Mouse (Mus musculus) lung, embryonic 16.5 days (tissue): ENCODE data around the gene Tjp3. TPM values are rescaled to one million over a fixed set of nuclear protein-coding genes. Genes with fewer than 3 reads are reported as not detected.

ENCODE experiments used
- ATAC-seq: fragments of 200-750 bp; cut with Nextera tagmentation; 2 replicates; pipeline ENCODE4 v1.8.0; 2017; ENCODE audit warnings: low read depth, mild to moderate bottlenecking, moderate library complexity
- H3K27ac ChIP-seq: fragments of 300-500 bp; sonication (generic); 2 replicates; pipeline ENCODE4 v1.5.1; 2014; ENCODE audit warnings: mild to moderate bottlenecking, control low read depth, low read length
- H3K27me3 ChIP-seq: fragments of 300-500 bp; sonication (generic); 2 replicates; pipeline ENCODE4 v1.6.1; 2014; ENCODE audit warnings: low read depth, low read length, mixed read lengths; ENCODE audit not compliant: control insufficient read depth, insufficient read depth
- H3K36me3 ChIP-seq: fragments of 300-500 bp; sonication (generic); 2 replicates; pipeline ENCODE4 v1.6.1; 2014; ENCODE audit warnings: low read length; ENCODE audit not compliant: control insufficient read depth, insufficient read depth
- H3K4me1 ChIP-seq: fragments of 300-500 bp; sonication (generic); replicated peaks from 2 replicates; pipeline ENCODE4 v1.6.1; 2014; ENCODE audit warnings: low read length, mixed read lengths; ENCODE audit not compliant: control insufficient read depth, insufficient read depth
- H3K4me2 ChIP-seq: fragments of 300-500 bp; sonication (generic); 2 replicates; pipeline ENCODE4 v1.6.1; 2014; ENCODE audit warnings: low read depth, low read length, control low read depth
- H3K4me3 ChIP-seq: fragments of 300-500 bp; sonication (generic); 2 replicates; pipeline ENCODE4 v1.5.1; 2014; ENCODE audit warnings: mild to moderate bottlenecking, low read length, control low read depth
- H3K9ac ChIP-seq: fragments of 300-500 bp; sonication (generic); 2 replicates; pipeline ENCODE4 v1.6.1; 2014; ENCODE audit warnings: low read length, control low read depth
- H3K9me3 ChIP-seq: fragments of 300-500 bp; sonication (generic); 2 replicates; pipeline ENCODE4 v1.6.1; 2016; ENCODE audit warnings: low read length; ENCODE audit not compliant: control insufficient read depth
- WGBS: fragments of 180-500 bp; shearing (Covaris S2); extraction: QIAGEN DNeasy Blood & Tissue Kit; methylation state at CpG from one replicate; pipeline ENCODE4 v1.1.7; 2014; 5-methylcytosine and 5-hydroxymethylcytosine counted together
- polyA plus RNA-seq: library from polyadenylated mRNA; unstranded; fragments of >200 nt; fragmentation: Nextera tagmentation; extraction: Ambion mirVana; gene quantifications from 2 replicates; pipeline ENCODE4 v1.2.1, GENCODE M21; 2015

Tjp3 gene
- polyA plus RNA-seq, 1 experiment from 2014 or later, result 29.3 TPM

DNA sequence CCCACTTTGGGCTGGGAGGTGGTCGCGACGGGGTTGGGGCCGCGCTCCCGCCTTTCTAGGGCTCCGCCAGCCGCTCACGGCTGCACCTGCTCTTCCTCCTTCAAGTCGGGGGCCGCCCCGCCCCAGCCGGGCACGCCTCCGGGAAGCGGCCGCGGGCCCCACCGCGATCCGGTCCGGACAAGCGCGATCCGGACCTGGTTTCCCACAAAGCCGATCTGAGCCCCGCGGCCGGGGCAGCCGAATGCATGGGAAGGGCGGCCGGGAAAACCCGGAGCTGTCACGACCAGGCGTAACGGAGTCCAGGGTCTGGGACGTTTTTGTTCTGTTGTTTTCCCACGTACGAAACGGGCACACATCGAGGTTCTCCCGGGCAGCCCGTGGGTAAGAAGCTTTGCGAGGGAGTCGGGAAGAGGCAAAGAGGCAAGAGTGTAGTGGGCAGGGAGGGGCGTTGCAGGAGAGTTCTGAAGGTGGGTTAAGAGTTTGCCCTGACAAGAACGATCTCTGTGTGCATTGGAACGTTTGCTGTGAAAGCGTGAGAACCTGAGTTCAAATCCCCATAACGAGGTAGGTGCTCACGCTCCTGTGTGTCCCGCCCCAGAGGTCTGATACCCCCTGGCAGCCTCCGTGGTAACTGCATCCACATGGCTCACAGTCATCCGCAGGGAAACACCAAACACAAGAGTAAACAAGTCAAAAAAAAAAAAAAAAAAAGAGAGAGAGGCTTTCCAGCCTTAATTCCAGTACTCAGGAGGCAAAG is 5.5 kb downstream of the Tjp3 start:
- ATAC-seq, result peak; percentile 72
- H3K4me1 ChIP-seq, result peaks cover 7% of the 10 kb centered on the region
- H3K4me2 ChIP-seq, result peak overlapping the region; percentile 78
- peak overlapping the region; percentile 76 for H3K27ac ChIP-seq
- H3K4me3 ChIP-seq, result peak overlapping the region; percentile 58
- H3K27me3 ChIP-seq, result peaks cover 31% of the 10 kb centered on the region
- peak overlapping the region; percentile 68 for H3K9ac ChIP-seq
- no peaks in the 10 kb centered on the region for H3K9me3 ChIP-seq
- WGBS, result under 1% methylated on average over 54 of the region's 54 CpGs
- H3K36me3 ChIP-seq, result no peaks in the 10 kb centered on the region; the same call in 1 of the 2 replicates

DNA sequence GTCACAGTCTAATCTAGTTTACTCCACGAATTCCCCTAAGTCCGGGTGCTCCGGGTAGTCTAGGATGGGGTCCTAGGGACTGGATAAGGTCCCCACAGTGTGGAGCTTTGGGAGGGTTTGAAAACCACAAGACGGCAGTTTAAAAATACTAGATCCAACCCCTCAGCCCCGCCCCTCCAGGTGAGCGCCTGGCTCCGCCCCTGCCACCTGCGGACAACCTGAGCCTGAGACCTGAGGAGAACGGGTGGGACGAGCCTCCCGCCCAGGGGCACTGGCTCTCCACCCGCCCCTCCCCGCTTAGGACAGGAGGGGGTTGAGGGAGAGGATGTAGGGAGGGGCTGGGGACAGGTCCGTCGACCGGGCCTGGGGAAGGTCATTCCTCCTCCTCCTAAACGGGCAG is 6.7 kb downstream of the Tjp3 start:
- Histone ChIP-seq H3K4me1 (peaks cover 6% of the 10 kb centered on the region), H3K4me3 (peak overlapping the region; percentile 58), H3K4me2 (peak overlapping the region; percentile 78), H3K36me3 (no peaks in the 10 kb centered on the region; the same call in 1 of the 2 replicates), H3K27ac (peak overlapping the region; percentile 76), H3K27me3 (peaks cover 34% of the 10 kb centered on the region), H3K9ac (peak overlapping the region; percentile 8), H3K9me3 (no peaks in the 10 kb centered on the region)
- WGBS, result 7% methylated on average over 17 of the region's 17 CpGs
- ATAC-seq, result peak; percentile 62

DNA sequence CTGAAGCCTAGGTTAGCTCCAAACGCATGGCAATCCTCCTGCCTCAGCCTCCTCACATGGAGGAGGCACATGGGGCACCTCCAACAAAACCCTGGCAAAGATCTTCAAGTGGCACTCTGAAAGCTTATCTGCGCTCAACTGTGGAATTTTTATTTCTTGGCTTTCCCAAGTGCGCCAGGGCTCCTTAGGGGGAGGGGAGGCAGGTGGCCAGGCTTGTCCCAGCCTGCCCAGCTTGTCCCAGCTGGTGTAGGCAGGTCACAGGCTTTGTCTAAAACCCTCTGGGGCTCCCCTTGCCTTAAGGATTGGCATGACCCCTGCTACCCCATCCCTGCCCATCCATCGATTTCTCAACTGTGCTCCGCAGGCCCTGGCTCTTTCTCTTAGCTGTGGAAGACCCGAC is 7.2 kb downstream of the Tjp3 start:
- Histone ChIP-seq H3K9ac (peak overlapping the region; percentile 8; the same call in 1 of the 2 replicates), H3K27ac (peak overlapping the region; percentile 56), H3K4me3 (peak overlapping the region; percentile 58), H3K36me3 (no peaks in the 10 kb centered on the region; the same call in 1 of the 2 replicates), H3K4me2 (peak overlapping the region; percentile 78; the same call in 1 of the 2 replicates), H3K9me3 (no peaks in the 10 kb centered on the region), H3K4me1 (peaks cover 4% of the 10 kb centered on the region; the same call in 1 of the 2 replicates), H3K27me3 (peaks cover 34% of the 10 kb centered on the region)
- WGBS, result 31% methylated on average over 6 of the region's 6 CpGs
- no peak for ATAC-seq

DNA sequence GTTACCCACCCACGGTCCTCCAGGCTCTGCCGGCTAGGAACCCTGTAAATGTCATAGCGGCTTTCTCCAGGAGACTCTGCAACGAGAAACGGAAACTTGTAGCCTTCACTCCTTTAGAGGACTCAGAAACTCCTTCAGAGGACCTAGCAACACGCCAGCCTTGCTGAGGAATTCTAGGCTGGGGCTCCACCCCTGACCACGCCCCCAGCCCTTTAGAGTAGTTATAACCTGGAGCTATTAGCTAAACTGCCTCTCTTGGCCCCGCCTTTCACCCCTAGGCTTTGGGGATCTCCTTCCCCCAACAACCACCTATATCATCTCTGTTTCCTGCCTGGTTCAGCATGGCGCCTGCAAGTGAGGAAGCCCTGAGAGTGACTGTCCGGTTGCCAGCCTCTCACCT is 11.9 kb downstream of the Tjp3 start:
- no peak overlapping the region for H3K4me2 ChIP-seq
- H3K27me3 ChIP-seq, result peaks cover 22% of the 10 kb centered on the region
- H3K9me3 ChIP-seq, result no peaks in the 10 kb centered on the region
- H3K27ac ChIP-seq, result no peak overlapping the region
- no peak overlapping the region for H3K4me3 ChIP-seq
- H3K9ac ChIP-seq, result peak overlapping the region; percentile 21; the same call in 1 of the 2 replicates
- ATAC-seq, result peak; percentile 25; the same call in 1 of the 2 replicates
- H3K36me3 ChIP-seq, result peaks cover 6% of the 10 kb centered on the region
- H3K4me1 ChIP-seq, result peaks cover 4% of the 10 kb centered on the region; the same call in 1 of the 2 replicates
- 32% methylated on average over 10 of the region's 10 CpGs for WGBS

DNA sequence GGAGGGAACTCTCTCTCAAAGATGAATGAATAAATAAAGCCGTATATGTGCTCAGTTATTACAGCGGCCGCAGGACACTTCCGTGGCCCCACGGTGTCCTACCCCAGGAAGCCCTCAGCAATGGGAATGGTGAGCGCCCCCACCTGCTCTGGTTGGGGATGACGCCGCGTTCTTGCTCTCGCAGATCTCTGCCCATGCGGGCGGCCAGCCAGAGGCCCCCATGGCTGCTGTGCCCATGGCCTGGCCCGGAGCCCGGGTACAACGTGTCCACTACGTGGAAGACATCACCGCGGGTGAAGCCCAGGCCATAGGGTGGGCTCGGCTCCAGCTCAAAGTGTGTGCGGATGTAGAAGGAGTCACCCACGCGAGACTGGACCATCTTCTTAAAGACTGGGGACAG is 13.7 kb downstream of the Tjp3 start:
- no peak overlapping the region for H3K9ac ChIP-seq
- peaks cover 21% of the 10 kb centered on the region for H3K36me3 ChIP-seq
- H3K4me1 ChIP-seq, result peaks cover 4% of the 10 kb centered on the region; the same call in 1 of the 2 replicates
- no peak overlapping the region for H3K4me2 ChIP-seq
- no peak overlapping the region for H3K4me3 ChIP-seq
- no peak overlapping the region for H3K27ac ChIP-seq
- H3K27me3 ChIP-seq, result peaks cover 7% of the 10 kb centered on the region; the same call in 1 of the 2 replicates
- no peak for ATAC-seq
- H3K9me3 ChIP-seq, result no peaks in the 10 kb centered on the region
- 72% methylated on average over 22 of the region's 22 CpGs for WGBS

DNA sequence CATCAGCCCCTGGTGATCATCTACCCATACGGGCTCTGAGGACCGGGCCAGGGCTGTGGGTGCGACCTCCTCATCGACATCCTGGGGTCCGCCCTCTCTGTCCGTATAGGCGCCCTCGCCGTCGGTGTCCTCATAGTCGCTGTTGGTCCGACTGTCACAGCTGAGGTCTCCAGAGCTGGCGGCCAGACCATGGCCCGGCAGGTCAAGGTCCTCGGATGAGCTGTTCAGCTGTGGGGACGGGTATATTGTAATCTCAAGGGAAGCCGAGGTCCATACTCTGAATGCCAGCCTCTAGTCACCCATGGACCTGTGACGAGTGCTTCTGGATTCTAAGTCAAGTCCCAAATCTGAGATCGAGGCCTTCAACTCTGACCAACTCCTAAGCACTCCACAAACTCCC is 17.5 kb downstream of the Tjp3 start:
- WGBS, result 92% methylated on average over 19 of the region's 19 CpGs
- no peak overlapping the region for H3K27ac ChIP-seq
- peaks cover 39% of the 10 kb centered on the region for H3K36me3 ChIP-seq
- H3K4me2 ChIP-seq, result no peak overlapping the region
- ATAC-seq, result no peak
- H3K4me3 ChIP-seq, result no peak overlapping the region
- H3K9me3 ChIP-seq, result no peaks in the 10 kb centered on the region
- H3K9ac ChIP-seq, result no peak overlapping the region
- no peaks in the 10 kb centered on the region for H3K27me3 ChIP-seq
- peaks cover 7% of the 10 kb centered on the region for H3K4me1 ChIP-seq

DNA sequence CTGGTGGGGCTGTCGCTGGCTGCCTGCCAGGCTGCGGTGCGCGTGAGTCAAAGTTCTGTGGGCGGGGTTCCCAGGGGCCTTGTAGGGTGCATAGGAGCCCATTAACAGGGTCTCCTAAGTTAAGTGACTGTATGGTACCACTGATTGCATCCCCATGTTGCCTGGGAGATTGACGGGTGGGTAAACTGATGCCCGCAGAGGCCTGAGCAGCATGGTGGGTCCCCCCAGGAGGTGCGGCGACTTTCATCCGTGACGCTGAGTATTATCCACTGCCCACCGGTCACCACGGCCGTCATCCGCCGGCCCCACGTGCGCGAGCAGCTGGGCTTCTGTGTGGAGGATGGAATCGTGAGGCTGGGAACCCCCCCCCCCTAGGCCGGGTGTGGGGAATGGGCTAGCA is 19.0 kb downstream of the Tjp3 start:
- Histone ChIP-seq H3K9ac (no peak overlapping the region), H3K4me2 (no peak overlapping the region), H3K36me3 (peaks cover 39% of the 10 kb centered on the region), H3K9me3 (no peaks in the 10 kb centered on the region), H3K4me1 (peaks cover 11% of the 10 kb centered on the region), H3K27me3 (no peaks in the 10 kb centered on the region), H3K27ac (no peak overlapping the region), H3K4me3 (no peak overlapping the region)
- 92% methylated on average over 21 of the region's 21 CpGs for WGBS
- ATAC-seq, result no peak

DNA sequence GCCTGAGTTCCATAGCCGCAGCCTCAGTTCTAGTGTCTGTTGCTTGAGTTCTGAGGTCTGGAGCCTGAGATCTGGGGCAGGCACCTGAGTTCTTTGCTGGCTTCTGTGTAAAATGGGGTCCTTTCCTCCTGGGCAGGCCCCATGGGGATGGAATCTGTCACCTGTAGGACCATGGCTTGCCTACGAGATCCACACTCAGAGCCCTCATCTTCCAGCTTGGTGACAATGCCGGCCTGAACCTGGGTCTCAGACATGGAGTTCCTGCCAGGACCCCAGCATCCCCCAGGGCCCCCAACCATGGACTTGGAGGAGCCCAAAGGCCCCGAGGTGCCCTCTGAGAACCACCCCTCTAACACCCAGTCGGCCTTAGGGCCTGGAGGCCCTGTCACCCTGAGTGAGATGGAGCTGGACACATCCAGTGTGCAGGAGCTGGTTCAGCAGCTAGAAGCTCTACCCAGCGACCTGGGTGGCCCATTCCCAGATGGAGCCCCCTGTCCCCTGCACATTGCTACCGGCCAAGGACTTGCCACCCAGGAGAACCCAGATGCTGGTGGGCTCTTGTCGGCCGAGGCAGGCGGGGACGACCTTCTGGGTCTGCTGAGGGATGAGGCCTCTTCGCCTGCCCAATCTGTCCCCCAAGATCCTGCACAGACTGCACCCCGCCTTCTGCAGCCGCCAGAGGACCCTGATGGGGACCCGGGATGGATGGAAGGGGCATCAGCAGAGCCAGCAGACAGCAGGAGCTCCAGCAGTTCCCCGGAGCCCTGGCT is 22.6 kb downstream of the Tjp3 start:
- Histone ChIP-seq H3K4me1 (peaks cover 18% of the 10 kb centered on the region), H3K9me3 (no peaks in the 10 kb centered on the region), H3K36me3 (peaks cover 38% of the 10 kb centered on the region), H3K27me3 (no peaks in the 10 kb centered on the region), H3K9ac (peak overlapping the region; percentile 87), H3K4me2 (peak overlapping the region; percentile 70), H3K4me3 (peak overlapping the region; percentile 71), H3K27ac (no peak overlapping the region)
- 70% methylated on average over 16 of the region's 16 CpGs for WGBS
- no peak for ATAC-seq

DNA sequence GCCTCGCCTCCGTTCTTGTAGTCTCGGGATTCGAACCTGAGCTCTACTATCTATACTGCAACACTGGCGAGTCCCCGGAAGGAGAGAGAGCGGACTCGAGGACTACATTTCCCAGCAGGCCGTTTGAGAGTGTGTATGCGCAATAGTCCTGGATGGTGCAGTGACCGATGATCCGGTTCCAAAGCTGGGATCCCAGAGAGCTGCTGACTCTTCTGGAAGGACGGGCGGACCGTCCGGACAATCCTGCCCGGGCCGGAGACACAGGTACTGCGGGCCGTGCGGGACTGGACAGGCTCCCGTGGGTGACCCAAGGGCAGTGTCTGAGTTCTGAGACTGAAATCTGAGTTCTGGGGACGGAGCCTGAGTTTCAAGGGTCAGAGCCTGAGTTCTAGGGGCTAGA is 23.3 kb downstream of the Tjp3 start:
- Histone ChIP-seq H3K36me3 (peaks cover 33% of the 10 kb centered on the region), H3K4me1 (peaks cover 18% of the 10 kb centered on the region), H3K4me2 (peak overlapping the region; percentile 70), H3K9me3 (no peaks in the 10 kb centered on the region), H3K9ac (peak overlapping the region; percentile 87), H3K27me3 (no peaks in the 10 kb centered on the region), H3K27ac (0 out of 2 replicates have a peak overlapping the region, but pooled peaks have one; percentile 15), H3K4me3 (peak overlapping the region; percentile 71)
- 2% methylated on average over 23 of the region's 23 CpGs for WGBS
- peak; percentile 61 for ATAC-seq
